Mouse (Mus musculus) heart, adult 2 months (tissue): ENCODE results near the gene Gm16181.

Experiments
- CTCF ChIP-seq: fragments of 200-600 bp; IDR thresholded peaks from 2 replicates; pipeline ENCODE4 v1.8.1; 2022; ENCODE audit warnings: antibody characterized with exemption, mild to moderate bottlenecking, moderate library complexity
- POLR2A ChIP-seq: fragments of 200-500 bp; IDR thresholded peaks from 2 replicates; pipeline ENCODE4 v1.6.1; 2011; ENCODE audit warnings: mild to moderate bottlenecking, low read depth, low read length, control low read depth; ENCODE audit not compliant: insufficient read depth

- TF ChIP-seq CTCF (peak; percentile 45), POLR2A (peak; percentile 57; the same call in 1 of the 2 replicates)
These were observed 38.2 kb downstream of the Gm16181 start for GRCm38 (mm10) chr17:35258492-35259478.
